Mouse (Mus musculus) cerebral cortex, adult 2 months (tissue): ENCODE data around the gene Ccdc124.

Experiments
- WGBS: fragments of 180-500 bp; shearing (Covaris S2); methylation state at CpG from one replicate; pipeline ENCODE4 v1.1.7; 2018; 5-methylcytosine and 5-hydroxymethylcytosine counted together

Gene Ccdc124

DNA sequence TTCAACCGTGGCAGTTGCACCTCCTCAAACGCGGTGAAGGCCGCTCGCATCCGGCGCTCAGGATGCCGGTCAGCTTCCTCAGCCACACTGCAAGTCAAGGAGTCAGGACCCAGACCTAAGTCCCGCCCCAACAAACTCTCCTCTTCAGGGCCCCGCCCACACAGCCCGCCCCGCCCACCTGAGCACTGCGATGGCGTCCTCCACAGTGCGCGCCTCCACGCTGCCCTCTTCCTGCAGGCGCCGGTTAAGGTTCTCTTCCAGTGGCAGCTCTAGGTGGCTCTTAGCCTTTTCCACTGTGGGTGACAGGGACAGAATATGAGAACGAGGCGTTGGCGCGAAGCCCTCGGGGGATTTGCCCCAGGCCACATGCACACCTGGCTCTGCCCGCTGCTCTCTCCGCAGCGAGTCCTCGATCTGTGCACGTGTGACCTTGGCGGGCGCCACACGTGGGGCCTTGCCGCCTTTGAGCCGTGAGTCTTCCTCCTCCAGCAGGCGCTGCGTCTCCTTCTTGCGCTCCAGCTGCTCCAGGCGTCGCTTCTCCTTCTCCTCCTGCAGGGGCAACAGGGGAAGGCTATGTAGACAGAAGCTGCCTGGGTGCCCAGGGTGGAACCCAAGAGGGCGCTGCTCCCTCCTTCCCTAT lies 5.1 kb downstream of the Ccdc124 start:
- 43% methylated on average over 40 of the region's 40 CpGs for WGBS

DNA sequence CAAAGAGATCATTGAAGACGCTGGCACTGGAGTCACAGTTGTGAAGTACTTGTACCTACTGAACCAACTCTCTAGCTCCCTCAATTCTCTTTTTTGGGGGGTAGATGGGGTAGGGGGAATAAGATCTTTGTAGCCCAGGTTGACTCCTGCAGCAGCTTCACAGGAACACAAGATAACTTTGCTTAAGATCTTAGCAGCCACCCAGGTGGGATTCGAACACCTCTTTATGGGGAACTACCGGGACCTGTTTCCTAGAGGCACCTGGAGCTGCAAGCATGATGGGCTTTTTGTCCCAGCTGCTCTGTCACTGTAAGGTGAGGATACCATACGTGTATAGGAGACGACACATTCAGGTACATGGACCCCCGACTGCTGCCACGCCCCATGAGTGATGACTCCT lies 7.2 kb downstream of the Ccdc124 start:
- WGBS: 84% methylated on average over 7 of the region's 7 CpGs

DNA sequence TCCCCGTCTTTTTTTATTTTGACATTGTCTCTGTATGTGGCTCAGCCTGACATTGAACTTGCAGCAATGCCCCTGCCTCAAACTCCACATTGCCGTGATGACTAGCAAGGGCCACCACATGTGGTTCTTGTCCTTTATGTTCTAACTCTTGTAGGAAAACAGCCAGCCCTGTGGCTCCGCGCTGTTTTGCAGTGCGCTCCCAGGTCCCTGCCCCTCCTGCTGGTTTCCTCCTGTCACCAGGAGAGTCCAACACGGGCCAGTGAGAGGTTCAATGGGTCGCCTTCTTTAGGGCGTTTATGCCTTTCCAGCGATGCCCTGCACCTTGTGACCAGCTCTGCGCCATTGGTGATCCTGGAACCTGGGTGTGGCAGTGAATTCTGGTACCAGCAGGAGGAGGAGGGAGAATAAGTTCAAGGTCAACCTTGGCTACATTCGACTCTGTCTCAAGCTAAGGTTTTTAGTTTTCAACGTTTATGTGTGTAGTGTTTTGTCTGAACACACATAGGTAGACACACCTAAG lies 7.7 kb downstream of the Ccdc124 start:
- WGBS: 8% methylated on average over 12 of the region's 12 CpGs

DNA sequence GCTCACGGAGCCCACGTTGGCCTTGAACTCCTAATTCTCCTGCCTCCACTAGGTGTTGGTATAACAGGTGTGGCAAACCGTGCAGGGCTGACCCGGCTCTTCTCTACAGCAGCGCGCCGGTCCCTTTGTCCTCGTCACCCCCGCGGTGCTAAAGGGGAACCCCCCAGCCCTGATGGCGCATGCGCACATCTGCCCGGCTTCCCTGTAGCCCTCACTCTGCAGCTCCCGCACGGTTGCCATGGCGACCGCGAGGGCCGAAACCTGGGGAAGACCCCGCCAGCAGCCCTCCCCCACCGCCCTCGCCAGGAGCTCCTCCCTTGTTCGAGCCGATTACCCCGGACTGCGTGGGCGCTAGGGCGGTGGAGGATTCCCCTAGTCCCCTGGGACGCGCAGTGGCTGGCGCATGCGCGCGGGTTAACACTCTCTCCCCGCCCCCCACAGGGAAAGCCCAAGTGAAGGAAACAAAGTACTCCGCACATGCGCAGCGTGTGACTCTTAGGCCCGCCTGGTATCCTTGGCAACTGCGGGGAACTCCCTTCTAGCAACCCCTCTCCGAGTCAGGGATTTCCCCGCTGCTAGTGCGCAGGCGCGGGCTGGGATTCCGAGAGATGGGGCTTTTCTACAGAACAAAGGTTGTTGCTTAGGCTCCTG lies 8.3 kb downstream of the Ccdc124 start:
- WGBS: under 1% methylated on average over 46 of the region's 46 CpGs

DNA sequence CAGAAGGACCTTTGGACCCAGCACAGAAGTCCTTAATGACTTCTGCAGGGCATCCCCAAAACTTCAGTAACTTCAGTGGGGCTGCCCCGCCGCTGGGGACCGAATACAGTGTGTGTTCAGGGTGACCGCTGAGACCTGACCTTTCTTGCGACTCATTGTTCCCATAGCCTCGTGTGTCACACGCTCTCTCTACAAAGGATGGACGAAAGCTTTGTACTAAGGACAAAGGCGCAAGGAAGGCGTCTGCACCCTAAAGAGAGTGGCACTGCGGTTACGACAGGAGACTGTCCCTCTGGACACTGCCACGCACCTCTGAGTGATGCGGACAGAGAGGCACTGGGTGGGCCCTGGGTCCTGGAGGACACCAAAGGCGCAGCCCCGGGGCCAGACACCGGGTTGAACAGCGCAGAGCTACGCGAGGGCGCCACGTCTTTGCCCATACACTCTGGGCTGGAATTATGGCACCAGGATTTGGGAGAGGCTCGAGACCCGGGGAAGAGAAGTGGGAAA lies 9.0 kb downstream of the Ccdc124 start:
- WGBS: 4% methylated on average over 24 of the region's 24 CpGs

DNA sequence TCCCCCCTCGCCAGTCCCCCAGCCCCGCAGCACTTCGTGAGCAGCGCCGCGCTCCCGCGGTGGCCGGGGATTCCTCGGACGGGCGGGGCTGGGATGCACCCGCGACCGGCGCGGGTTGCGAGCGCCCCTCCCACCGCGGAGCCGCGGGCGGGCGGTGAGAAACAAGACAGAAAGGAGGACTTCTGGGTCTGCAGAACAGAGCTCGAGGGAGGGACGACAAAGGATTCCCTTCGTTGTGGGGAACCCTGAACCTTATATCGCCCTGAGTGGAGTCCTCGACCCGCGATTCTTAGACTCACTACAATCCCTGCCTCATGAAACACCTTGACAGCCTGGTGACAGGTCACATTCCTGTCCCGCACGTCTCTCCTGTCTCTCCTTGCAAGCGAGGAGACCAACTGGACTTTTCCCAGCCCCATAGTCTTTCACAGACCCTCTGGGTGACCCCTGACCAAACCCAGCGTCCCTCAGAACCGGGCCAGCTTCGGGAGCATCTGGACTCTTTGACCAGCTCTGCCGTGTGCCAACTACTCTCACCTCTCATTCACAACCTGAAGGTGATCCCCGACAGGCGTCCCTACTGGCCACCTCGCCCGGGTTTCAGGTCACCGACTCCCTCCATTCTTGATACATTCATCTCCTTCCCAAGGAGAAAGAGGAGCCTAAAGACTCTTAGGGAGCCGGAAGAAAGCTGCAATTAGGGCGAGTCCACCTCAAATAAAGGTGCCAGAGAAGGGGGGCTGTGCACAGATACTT lies 9.6 kb downstream of the Ccdc124 start:
- WGBS: 2% methylated on average over 46 of the region's 46 CpGs

DNA sequence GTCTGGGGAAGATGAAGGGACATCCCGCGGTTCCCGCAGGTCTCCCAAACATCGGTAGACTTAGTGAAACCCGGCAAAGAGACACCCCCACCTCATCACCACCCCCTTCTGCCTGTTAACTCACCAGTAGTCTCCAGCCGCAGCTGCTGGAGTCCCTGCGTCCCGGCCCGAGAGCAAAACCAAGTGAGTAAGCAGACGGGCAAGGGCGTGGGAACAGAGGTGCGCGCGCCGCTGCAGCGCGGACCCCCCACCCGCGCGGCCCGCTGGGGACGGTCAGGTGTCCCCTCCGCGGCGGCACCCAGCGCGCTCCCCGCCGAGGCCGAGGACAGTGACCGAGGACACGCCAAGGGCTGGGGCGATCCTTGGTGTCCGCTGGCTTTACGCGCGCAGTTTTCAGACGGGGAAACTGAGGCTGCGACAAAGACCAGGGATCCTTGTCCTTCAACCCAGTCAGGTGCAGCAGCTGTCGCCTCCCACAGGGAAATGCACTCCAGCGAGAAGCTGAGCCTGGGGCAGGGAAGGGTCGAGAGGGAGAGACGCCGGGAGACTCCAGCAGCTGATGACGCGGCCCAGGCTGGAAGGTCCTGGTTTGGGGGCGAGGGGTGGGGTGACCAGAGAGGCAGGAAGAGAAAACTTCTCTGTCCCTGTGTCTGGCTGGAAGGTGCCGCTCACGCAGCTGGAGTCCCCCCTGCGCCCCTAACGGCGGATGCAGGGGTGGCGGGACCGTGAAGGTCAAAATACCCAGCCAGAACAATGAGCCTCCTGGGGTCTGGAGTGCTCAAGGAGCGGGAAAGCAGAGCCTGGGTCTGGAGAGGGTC lies 10.7 kb downstream of the Ccdc124 start, which contains the start of gene Kcnn1:
Gene Kcnn1 (minus strand): TSS at position 435 of the 818 bp plus-strand sequence.
- 2% methylated on average over 55 of the region's 55 CpGs for WGBS

DNA sequence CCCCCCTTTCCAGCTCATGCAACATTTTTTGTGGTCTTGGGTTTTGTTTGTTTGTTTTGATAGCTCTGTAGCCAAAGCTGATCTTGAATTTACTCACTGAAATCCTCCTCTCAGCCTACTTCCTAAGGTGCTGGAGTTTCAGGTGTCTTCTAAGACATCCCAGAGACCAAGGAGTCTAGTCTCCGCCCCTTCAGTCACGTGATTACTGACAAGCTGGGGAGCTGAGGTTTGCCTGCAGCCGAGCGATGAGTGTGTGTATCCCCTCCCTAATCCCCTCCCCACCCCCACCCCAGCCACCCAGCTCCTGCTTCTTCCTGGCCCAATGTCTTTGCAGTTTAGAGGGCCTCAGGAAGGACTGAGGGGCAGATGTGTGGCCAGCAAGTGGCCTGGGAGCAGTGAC lies 16.2 kb downstream of the Ccdc124 start:
- whole genome bisulfite sequencing: 32% methylated on average over 4 of the region's 4 CpGs

DNA sequence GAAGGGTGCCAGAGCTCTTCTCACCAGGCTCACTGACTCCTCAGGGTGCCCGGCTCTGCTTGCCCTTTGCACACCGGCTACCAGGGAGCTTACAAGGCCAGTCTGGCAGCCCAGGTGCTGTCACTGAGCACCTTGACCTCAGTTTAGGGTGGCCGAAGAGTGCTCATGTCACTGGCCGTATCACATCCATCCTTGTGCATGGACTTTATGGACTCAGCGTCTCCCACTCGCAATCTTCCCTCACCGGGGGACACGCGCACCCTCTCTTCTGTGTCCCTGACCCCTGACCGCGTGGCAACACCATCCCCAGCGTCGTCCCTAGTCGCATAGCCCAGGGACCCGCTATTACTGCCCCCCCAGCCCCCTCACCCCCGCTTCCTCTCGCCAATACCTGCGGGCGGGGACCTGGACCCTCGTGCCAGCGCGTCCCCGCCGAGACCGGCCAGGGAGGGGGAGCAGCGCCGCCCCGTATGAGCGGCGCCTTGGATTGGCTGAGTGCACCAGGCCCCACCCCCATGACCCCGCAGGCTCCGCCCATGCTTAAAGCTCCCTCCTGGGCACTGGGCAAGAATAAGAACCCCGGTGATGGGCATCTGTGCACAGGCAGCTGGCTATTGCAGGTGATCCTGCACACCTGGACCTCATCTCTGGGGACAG lies 17.1 kb downstream of the Ccdc124 start:
- 5% methylated on average over 33 of the region's 33 CpGs for WGBS

DNA sequence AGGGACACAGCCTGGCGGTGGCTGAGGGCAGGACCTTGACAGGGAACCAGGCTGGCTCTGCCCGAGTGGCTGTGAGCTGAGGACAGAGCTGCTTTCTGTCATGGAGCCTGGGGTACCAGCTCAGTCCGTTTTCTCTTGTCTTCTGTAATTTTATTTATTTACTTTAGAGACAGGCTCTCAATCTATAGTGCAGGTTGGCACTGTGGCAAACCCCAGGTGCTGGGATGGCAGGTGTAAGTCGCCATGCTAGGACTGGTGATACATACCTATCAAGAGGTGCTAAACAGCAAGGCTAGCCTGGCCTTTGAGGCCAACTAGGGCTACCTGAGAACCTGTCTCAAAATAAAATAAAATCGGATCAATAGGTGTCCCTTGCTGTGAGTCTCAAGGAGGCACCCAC lies 17.7 kb downstream of the Ccdc124 start:
- WGBS: 73% methylated on average over 5 of the region's 5 CpGs

DNA sequence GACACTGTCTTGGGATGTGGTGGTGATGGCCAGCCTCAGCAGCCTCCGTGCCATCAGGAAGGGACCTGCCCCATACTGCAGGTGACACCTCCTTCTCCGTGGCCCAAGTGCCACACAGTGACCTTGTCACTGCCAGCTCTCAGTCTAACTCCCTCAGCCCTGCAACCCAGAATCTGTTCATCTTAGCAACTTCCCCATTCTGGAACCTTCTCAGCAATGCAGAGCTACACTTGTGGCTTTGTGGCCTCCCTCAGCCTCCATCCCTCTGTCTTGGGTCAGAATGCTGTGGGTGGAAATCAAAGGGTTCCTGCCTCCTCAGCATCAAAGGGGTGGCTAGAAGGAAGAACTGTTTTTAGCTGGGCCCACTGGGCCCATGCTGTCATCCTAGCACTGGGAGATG lies 19.9 kb downstream of the Ccdc124 start:
- 88% methylated on average over 2 of the region's 2 CpGs for WGBS

DNA sequence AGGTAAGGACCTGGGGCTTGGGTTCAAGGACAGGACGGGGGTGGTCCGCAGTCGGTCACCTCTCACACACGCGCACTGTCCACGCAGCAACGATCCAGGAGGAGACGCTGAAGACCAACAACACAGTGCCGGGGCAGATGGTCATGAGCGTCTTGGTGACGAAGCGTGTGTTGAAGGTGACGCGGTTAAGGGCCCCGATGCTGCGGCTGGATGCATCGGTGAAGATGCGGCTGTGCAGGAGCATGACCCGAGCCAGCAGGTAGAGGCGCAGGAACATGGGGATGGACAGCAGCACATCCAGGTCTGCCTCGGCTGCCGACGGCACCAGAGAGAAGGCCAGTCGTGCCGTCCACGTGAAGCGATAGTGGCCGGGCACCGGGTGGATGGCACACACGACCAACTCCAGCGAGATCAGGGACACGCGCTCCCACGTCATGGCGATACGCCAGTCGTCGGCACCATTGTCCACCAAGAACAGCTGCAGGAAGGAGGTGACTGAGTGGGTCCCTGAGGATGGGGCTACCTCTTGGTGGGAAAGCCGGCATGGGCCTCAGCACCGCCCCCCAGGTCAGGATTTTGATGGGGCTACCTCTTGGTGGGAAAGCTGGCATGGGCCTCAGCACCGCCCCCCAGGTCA lies 21.0 kb downstream of the Ccdc124 start:
- WGBS: 94% methylated on average over 41 of the region's 41 CpGs

DNA sequence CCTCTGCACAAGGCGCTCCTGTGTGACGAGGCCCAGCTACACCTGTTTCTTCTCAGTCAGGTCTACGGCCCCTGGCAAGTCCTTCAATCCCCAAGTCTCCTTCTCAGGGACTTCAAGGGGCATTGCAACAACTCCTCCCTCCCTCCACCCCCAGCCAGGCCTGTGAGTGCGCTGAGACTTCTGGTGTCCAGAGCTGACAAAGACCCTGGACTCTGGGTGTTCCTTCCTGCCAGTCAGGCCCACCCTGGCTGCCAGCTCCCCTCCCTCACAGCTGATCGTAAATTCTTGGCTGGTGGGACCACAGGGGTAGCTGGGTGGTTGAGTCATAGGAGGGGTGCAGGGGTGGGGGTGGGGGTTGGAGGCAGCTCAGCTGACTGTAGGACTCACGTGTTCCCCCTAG lies 21.9 kb downstream of the Ccdc124 start:
- 81% methylated on average over 6 of the region's 6 CpGs for WGBS

DNA sequence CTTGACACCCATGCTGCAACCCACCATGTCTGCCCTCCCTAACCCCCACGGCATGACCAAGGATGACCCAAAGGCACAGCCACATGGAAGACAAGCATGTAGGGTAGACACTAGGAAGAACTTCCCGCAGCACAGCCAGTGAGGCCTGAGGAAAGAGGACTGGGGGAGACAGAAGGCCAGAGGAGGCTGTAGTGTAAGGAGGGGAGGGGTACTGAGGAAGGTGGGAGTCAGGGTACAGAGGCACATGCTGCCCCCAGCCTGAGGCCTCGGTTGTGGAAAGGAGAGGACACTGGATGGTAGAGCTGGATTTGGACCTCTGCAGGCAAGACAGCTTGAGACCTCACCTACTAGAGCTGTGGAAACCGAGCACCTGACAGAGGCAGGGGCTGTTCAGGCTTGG lies 22.8 kb downstream of the Ccdc124 start:
- 92% methylated on average over 4 of the region's 4 CpGs for WGBS

DNA sequence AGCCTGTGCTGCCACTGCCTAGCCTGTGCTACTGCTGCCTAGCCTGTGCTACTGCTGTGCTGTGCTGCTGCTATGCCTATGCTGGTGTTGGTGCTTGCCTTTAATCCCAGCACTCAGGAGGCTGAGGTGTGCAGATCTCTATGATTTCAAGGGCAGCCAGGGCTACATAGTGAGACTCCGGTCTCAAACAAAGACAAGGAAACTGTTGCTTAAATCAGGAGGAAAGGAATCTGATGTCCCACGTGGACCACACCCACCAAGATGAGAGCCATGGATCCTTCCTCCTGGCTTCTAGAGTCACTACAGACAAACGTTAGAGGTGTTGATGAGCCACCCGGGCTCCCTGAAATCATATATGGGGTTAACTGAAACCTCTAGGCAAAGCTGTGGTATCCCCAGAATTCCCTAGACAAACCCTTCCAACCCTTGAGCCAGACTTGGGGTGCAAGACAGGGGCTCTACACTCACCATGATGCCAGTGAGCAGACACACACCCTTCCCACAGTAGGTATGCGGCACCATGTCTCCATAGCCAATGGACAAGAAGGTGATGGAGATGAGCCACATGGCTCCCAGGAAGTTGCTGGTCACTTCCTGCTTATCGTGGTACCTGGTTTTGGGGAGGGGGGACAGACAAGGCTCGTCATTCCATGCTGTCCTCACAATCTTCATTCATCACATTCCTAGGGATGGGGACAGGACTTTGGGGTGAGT lies 23.4 kb downstream of the Ccdc124 start:
- WGBS: 85% methylated on average over 7 of the region's 7 CpGs

DNA sequence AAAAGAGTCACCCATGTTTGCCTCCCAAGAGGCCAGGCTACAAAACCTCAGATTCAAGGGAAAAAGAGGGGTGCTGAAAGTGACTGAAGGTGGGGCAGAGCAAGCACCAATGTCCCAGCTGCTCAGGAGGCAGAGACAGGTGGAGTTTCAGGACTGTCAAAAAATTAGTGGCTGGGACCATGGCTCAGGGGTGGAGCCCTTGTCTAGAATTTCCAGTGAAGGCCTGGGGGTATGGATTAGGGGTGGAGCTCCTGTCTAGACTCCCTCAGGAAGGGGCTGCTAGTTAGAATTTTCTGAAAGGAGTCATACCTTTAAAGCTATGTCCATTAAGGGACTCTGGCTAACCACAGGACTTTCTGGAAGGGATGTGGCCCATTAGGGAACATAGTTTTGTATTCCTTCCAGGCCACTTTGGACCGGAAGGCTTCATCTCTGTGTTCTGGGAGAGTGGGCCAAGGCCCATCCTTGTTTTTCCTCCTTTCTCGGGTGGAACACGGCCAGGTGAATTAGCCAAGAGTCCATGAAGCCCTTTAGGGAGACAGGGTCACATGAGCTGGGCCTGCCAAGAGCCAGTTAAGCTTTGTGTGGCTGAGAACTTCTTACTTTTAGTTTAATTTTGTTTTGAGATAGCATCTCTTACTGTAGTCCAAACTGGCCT lies 24.3 kb downstream of the Ccdc124 start:
- WGBS: 85% methylated on average over 3 of the region's 3 CpGs

DNA sequence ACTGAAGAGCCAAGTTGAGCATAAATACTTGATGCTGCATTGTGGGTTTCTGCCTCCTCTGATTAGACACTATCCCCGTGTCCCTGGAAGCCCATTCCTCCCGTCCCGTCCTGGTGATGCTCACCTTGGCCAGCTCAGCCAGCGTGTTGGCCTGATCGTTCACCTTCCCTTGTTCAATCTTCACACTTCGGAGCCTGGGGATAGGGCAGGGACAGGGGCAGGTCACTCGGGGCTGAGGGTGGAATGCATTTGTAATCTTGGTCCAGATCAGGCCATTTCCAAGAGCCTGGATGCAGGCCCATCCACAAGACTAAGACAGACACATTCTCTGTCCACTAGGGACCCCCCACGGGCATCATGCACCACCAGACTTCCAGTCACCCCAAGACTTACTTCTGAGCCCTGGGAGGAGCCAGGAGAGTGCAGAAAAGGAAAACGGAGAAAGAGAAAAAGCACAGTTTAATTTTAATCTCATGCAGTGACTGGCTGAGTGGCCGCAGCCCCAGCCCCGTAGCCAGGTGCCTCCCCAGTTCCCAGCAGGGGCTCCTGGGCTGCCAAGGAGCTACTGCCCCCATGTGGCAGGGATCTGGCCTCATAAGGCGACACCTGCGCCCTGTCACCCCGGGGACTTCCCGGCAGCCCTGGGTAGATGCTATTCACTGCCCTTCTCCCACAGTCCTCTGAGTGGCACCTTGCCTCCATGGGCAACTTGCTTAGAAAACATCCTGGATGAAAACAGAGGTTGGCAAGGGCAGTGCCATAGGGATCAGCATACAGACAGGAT lies 27.2 kb downstream of the Ccdc124 start:
- WGBS: 59% methylated on average over 15 of the region's 15 CpGs

DNA sequence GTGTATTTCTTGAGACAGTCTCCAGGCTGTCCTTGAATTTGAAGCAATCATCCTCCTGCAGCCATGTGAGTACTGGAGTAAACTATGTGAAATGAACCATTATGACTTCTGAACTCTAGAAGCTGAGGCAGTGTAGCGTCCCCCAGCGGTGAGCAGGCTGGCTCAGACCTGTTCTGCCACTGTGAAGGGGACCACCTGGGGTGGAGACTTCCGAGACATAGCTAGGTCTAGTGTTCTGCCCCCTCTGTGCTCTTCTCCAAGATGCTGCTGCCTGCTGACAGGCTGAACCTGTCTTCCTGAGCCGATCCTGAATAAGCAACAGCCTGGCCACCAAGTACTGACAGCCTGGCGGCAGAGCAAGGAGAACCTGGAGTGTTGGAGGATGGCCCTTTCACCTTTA lies 28.6 kb downstream of the Ccdc124 start:
- 54% methylated on average over 5 of the region's 5 CpGs for WGBS

DNA sequence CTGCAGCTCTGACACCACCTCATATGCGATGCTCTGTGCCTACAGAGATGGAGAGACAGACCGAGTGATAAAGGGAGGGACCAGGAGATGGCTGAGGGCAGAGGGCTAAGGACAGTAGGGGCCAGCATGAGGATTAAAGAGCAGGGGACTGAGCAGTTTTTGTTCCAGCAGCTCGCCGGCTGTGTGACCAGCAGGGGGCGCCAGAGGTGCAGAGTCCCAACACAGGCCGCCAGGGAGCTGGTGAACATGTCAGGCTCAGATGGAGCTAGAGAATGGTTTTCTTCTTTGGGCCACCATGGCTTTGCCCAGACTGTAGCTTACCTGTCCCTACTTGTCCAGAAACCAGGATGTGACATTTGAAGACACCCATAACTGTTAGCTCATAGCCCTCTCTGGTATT lies 29.2 kb downstream of the Ccdc124 start:
- WGBS: 14% methylated on average over 6 of the region's 6 CpGs
